Mouse (Mus musculus): ENCODE results near the gene Fsd1l. TPM values are rescaled to one million over a fixed set of nuclear protein-coding genes. Genes with fewer than 3 reads are reported as not detected.

Fsd1l gene
- polyA plus RNA-seq, 1 experiment from 2014 or later: 2.7 TPM

GRCm38 (mm10) chr4:53595246-53596062 lies 35.8 kb upstream of the Fsd1l start:
- ChIA-PET CTCF (interaction anchor here (1.2 to 3.6 kb wide), 4 partner anchors 9 to 217 kb away, joined by 3 to 29 read pairs (median 3); no protein-coding TSS in a partner anchor), POLR2A (no interaction called here)
- no peak for TF ChIP-seq CTCF (IDR thresholded peaks at IDR 0.05)
- DNase-seq (ENCODE audit: low read depth, low spot score) (no peak), ATAC-seq (no peak)
- H3K27me3 ChIP-seq: no peaks in the 10 kb centered on the region
- in situ Hi-C loops (cut with MboI; ENCODE audit: low pct_unique_long_range_greater_than_20kb): no loop called here

- in situ Hi-C loops (cut with MboI; ENCODE audit: low pct_unique_long_range_greater_than_20kb): no loop called here
- no peaks in the 10 kb centered on the region for H3K27me3 ChIP-seq
- DNase-seq (ENCODE audit: low read depth, low spot score) (no peak), ATAC-seq (no peak)
- TF ChIP-seq CTCF (IDR thresholded peaks at IDR 0.05): no peak
- POLR2A ChIA-PET: no interaction called here
- CTCF ChIA-PET: interaction anchor here (1.2 to 3.6 kb wide), 4 partner anchors 8 to 218 kb away, joined by 3 to 29 read pairs (median 3); no protein-coding TSS in a partner anchor
These were observed 35.0 kb upstream of the Fsd1l start for GRCm38 (mm10) chr4:53596063-53596895.

- peak; percentile 28 for DNase-seq (ENCODE audit: low read depth, low spot score)
- POLR2A ChIA-PET: interaction anchor here (0.5 kb wide), 1 partner anchor 372 kb away, joined by 3 read pairs; no protein-coding TSS in a partner anchor
- in situ Hi-C loops (cut with MboI; ENCODE audit: low pct_unique_long_range_greater_than_20kb): no loop called here
These were observed 30.8 kb upstream of the Fsd1l start for GRCm38 (mm10) chr4:53600462-53600861.

GRCm38 (mm10) chr4:53614576-53615225 lies 16.6 kb upstream of the Fsd1l start:
- ATAC-seq (no peak), DNase-seq (ENCODE audit: low read depth, low spot score) (no peak)
- no peak for TF ChIP-seq CTCF (IDR thresholded peaks at IDR 0.05)
- POLR2A ChIA-PET: no interaction called here
- no peaks in the 10 kb centered on the region for H3K27me3 ChIP-seq
- in situ Hi-C loops (cut with MboI; ENCODE audit: low pct_unique_long_range_greater_than_20kb): no loop called here
- CTCF ChIA-PET: interaction anchor here (2.9 kb wide), 1 partner anchor 14 kb away, joined by 11 read pairs; no protein-coding TSS in a partner anchor

More at GRCm38 (mm10) chr4:53600462-53600861, 30.8 kb upstream of the Fsd1l start:
- peak; percentile 66 for TF ChIP-seq CTCF (IDR thresholded peaks at IDR 0.05)
- no peaks in the 10 kb centered on the region for H3K27me3 ChIP-seq
- no peak for ATAC-seq
- CTCF ChIA-PET: interaction anchor here (0.6 to 3.4 kb wide), 26 partner anchors 8 to 500 kb away, joined by 3 to 19 read pairs (median 4); no protein-coding TSS in a partner anchor

- DNase-seq (ENCODE audit: low read depth, low spot score): no peak
- in situ Hi-C loops (cut with MboI; ENCODE audit: low pct_unique_long_range_greater_than_20kb): no loop called here
- CTCF ChIA-PET: no interaction called here
- no peak for TF ChIP-seq CTCF (IDR thresholded peaks at IDR 0.05)
- POLR2A ChIA-PET: no interaction called here
- ATAC-seq: no peak
- H3K27me3 ChIP-seq: no peaks in the 10 kb centered on the region
These were observed 13.3 kb upstream of the Fsd1l start for GRCm38 (mm10) chr4:53617968-53618367.

- CTCF ChIA-PET: interaction anchor here (1.5 kb wide), 1 partner anchor 20 kb away, joined by 5 read pairs; no protein-coding TSS in a partner anchor
- ATAC-seq (no peak), DNase-seq (ENCODE audit: low read depth, low spot score) (no peak)
- POLR2A ChIA-PET: no interaction called here
- in situ Hi-C loops (cut with MboI; ENCODE audit: low pct_unique_long_range_greater_than_20kb): no loop called here
- H3K27me3 ChIP-seq: no peaks in the 10 kb centered on the region
- TF ChIP-seq CTCF (IDR thresholded peaks at IDR 0.05): no peak
These were observed 11.2 kb upstream of the Fsd1l start for GRCm38 (mm10) chr4:53620104-53620503.

GRCm38 (mm10) chr4:53621084-53621483 lies 10.2 kb upstream of the Fsd1l start:
- POLR2A ChIA-PET: no interaction called here
- CTCF ChIA-PET: interaction anchor here (1.1 kb wide), 1 partner anchor 17 kb away, joined by 3 read pairs; no protein-coding TSS in a partner anchor
- no peak for DNase-seq (ENCODE audit: low read depth, low spot score)
- no peak for TF ChIP-seq CTCF (IDR thresholded peaks at IDR 0.05)
- ATAC-seq: no peak
- in situ Hi-C loops (cut with MboI; ENCODE audit: low pct_unique_long_range_greater_than_20kb): no loop called here
- H3K27me3 ChIP-seq: no peaks in the 10 kb centered on the region

GRCm38 (mm10) chr4:53621490-53621889 lies 9.8 kb upstream of the Fsd1l start:
- no peaks in the 10 kb centered on the region for H3K27me3 ChIP-seq
- in situ Hi-C loops (cut with MboI; ENCODE audit: low pct_unique_long_range_greater_than_20kb): no loop called here
- no peak for TF ChIP-seq CTCF (IDR thresholded peaks at IDR 0.05)
- ChIA-PET CTCF (interaction anchor here (1.1 kb wide), 1 partner anchor 17 kb away, joined by 3 read pairs; no protein-coding TSS in a partner anchor), POLR2A (no interaction called here)
- ATAC-seq (no peak), DNase-seq (ENCODE audit: low read depth, low spot score) (no peak)

GRCm38 (mm10) chr4:53623711-53624110 lies 7.6 kb upstream of the Fsd1l start:
- DNase-seq (ENCODE audit: low read depth, low spot score) (no peak), ATAC-seq (no peak)
- no peaks in the 10 kb centered on the region for H3K27me3 ChIP-seq
- ChIA-PET CTCF (interaction anchor here (0.7 kb wide), 1 partner anchor 23 kb away, joined by 3 read pairs; no protein-coding TSS in a partner anchor), POLR2A (no interaction called here)
- in situ Hi-C loops (cut with MboI; ENCODE audit: low pct_unique_long_range_greater_than_20kb): no loop called here
- TF ChIP-seq CTCF (IDR thresholded peaks at IDR 0.05): no peak

- ChIA-PET CTCF (no interaction called here), POLR2A (no interaction called here)
- no peaks in the 10 kb centered on the region for H3K27me3 ChIP-seq
- DNase-seq (ENCODE audit: low read depth, low spot score) (no peak), ATAC-seq (no peak)
- in situ Hi-C loops (cut with MboI; ENCODE audit: low pct_unique_long_range_greater_than_20kb): no loop called here
- no peak for TF ChIP-seq CTCF (IDR thresholded peaks at IDR 0.05)
These were observed 6.5 kb upstream of the Fsd1l start for GRCm38 (mm10) chr4:53624816-53625215.

All from Patski (cell line).